Mouse (Mus musculus) midbrain, embryonic 13.5 days (tissue): ENCODE measurements around the gene Tnrc6a. TPM values are rescaled to one million over a fixed set of nuclear protein-coding genes. Genes with fewer than 3 reads are reported as not detected.
A peak's percentile ranks its signal among the peaks of the same experiment; 100 is the strongest.

Source experiments
- ATAC-seq: fragments of 200-750 bp; cut with Nextera tagmentation; 2 replicates; pipeline ENCODE4 v1.8.0; 2017; ENCODE audit warnings: mild to moderate bottlenecking, moderate TSS enrichment, moderate library complexity
- H3K27ac ChIP-seq: fragments of 300-500 bp; sonication (generic); 2 replicates; pipeline ENCODE4 v1.5.1; 2015; ENCODE audit warnings: inconsistent platforms, mild to moderate bottlenecking, moderate library complexity
- H3K27me3 ChIP-seq: fragments of 300-500 bp; sonication (generic); 2 replicates; pipeline ENCODE4 v1.6.1; 2015; ENCODE audit warnings: mild to moderate bottlenecking, inconsistent platforms
- H3K36me3 ChIP-seq: fragments of 300-500 bp; sonication (generic); 2 replicates; pipeline ENCODE4 v1.6.1; 2015; ENCODE audit warnings: mild to moderate bottlenecking, inconsistent platforms
- H3K4me1 ChIP-seq: fragments of 300-500 bp; sonication (generic); replicated peaks from 2 replicates; pipeline ENCODE4 v1.6.1; 2015; ENCODE audit warnings: inconsistent platforms
- H3K4me2 ChIP-seq: fragments of 300-500 bp; sonication (generic); replicated peaks from 2 replicates; pipeline ENCODE4 v1.6.1; 2015; ENCODE audit warnings: moderate library complexity, mild to moderate bottlenecking, inconsistent platforms
- H3K4me3 ChIP-seq: fragments of 300-500 bp; sonication (generic); replicated peaks from 2 replicates; pipeline ENCODE4 v1.5.1; 2015; ENCODE audit warnings: mild to moderate bottlenecking, inconsistent platforms
- H3K9ac ChIP-seq: fragments of 300-500 bp; sonication (generic); replicated peaks from 2 replicates; pipeline ENCODE4 v1.6.1; 2015; ENCODE audit warnings: mild to moderate bottlenecking, inconsistent platforms
- H3K9me3 ChIP-seq: fragments of 300-500 bp; sonication (generic); 2 replicates; pipeline ENCODE4 v1.6.1; 2016; ENCODE audit warnings: mild to moderate bottlenecking, inconsistent platforms
- WGBS: fragments of 180-500 bp; shearing (Covaris S2); methylation state at CpG from one replicate; pipeline ENCODE4 v1.1.7; 2015; 5-methylcytosine and 5-hydroxymethylcytosine counted together
- polyA plus RNA-seq: library from polyadenylated mRNA; unstranded; fragments of >200 nt; fragmentation: Nextera tagmentation; extraction: Ambion mirVana; gene quantifications from 2 replicates; pipeline ENCODE4 v1.2.1, GENCODE M21; 2015

The Tnrc6a gene
- polyA plus RNA-seq, 1 experiment from 2014 or later: 62.1 TPM

- no peak for ATAC-seq
- WGBS: 93% methylated on average over 2 of the region's 2 CpGs
- Histone ChIP-seq H3K9me3 (no peaks in the 10 kb centered on the region), H3K27me3 (no peaks in the 10 kb centered on the region), H3K9ac (no peak overlapping the region), H3K4me1 (peaks cover 5% of the 10 kb centered on the region; the same call in 1 of the 2 replicates), H3K36me3 (no peaks in the 10 kb centered on the region), H3K4me3 (no peak overlapping the region), H3K4me2 (no peak overlapping the region), H3K27ac (no peak overlapping the region)
These were observed 17.4 kb upstream of the Tnrc6a start for GRCm38 (mm10) chr7:123106326-123106725.

GRCm38 (mm10) chr7:123108058-123109055 lies 15.3 kb upstream of the Tnrc6a start:
- H3K27me3 ChIP-seq: no peaks in the 10 kb centered on the region
- H3K9me3 ChIP-seq: no peaks in the 10 kb centered on the region
- no peak overlapping the region for H3K4me2 ChIP-seq
- WGBS: 63% methylated on average over 13 of the region's 13 CpGs
- ATAC-seq: no peak
- no peak overlapping the region for H3K4me3 ChIP-seq
- H3K36me3 ChIP-seq: no peaks in the 10 kb centered on the region
- peaks cover 5% of the 10 kb centered on the region; the same call in 1 of the 2 replicates for H3K4me1 ChIP-seq
- H3K27ac ChIP-seq: no peak overlapping the region
- no peak overlapping the region for H3K9ac ChIP-seq

GRCm38 (mm10) chr7:123109361-123110000 lies 14.2 kb upstream of the Tnrc6a start:
- H3K36me3 ChIP-seq: no peaks in the 10 kb centered on the region
- H3K27me3 ChIP-seq: no peaks in the 10 kb centered on the region
- 92% methylated on average over 7 of the region's 7 CpGs for WGBS
- no peak overlapping the region for H3K9ac ChIP-seq
- H3K4me3 ChIP-seq: no peak overlapping the region
- no peak overlapping the region for H3K4me2 ChIP-seq
- no peaks in the 10 kb centered on the region for H3K9me3 ChIP-seq
- H3K4me1 ChIP-seq: peaks cover 5% of the 10 kb centered on the region; the same call in 1 of the 2 replicates
- H3K27ac ChIP-seq: no peak overlapping the region
- no peak for ATAC-seq

GRCm38 (mm10) chr7:123110135-123110534 lies 13.6 kb upstream of the Tnrc6a start:
- no peaks in the 10 kb centered on the region for H3K27me3 ChIP-seq
- H3K4me3 ChIP-seq: no peak overlapping the region
- no peak overlapping the region for H3K27ac ChIP-seq
- no peaks in the 10 kb centered on the region for H3K9me3 ChIP-seq
- no peak for ATAC-seq
- WGBS: 73% methylated on average over 3 of the region's 3 CpGs
- H3K36me3 ChIP-seq: no peaks in the 10 kb centered on the region
- peaks cover 5% of the 10 kb centered on the region; the same call in 1 of the 2 replicates for H3K4me1 ChIP-seq
- H3K9ac ChIP-seq: no peak overlapping the region
- H3K4me2 ChIP-seq: no peak overlapping the region

- H3K9me3 ChIP-seq: no peaks in the 10 kb centered on the region
- H3K9ac ChIP-seq: no peak overlapping the region
- ATAC-seq: no peak
- WGBS: 97% methylated on average over 6 of the region's 6 CpGs
- H3K36me3 ChIP-seq: no peaks in the 10 kb centered on the region
- no peak overlapping the region for H3K4me2 ChIP-seq
- H3K27ac ChIP-seq: no peak overlapping the region
- no peaks in the 10 kb centered on the region for H3K4me1 ChIP-seq
- H3K4me3 ChIP-seq: no peak overlapping the region
- H3K27me3 ChIP-seq: no peaks in the 10 kb centered on the region
These were observed 10.1 kb upstream of the Tnrc6a start for GRCm38 (mm10) chr7:123113590-123113989.

- Histone ChIP-seq H3K9me3 (no peaks in the 10 kb centered on the region), H3K4me1 (no peaks in the 10 kb centered on the region), H3K9ac (no peak overlapping the region), H3K27me3 (no peaks in the 10 kb centered on the region), H3K4me2 (no peak overlapping the region), H3K27ac (no peak overlapping the region), H3K4me3 (no peak overlapping the region), H3K36me3 (no peaks in the 10 kb centered on the region)
- 80% methylated on average over 12 of the region's 12 CpGs for WGBS
- no peak for ATAC-seq
These were observed 6.9 kb upstream of the Tnrc6a start for GRCm38 (mm10) chr7:123116799-123117198.

GRCm38 (mm10) chr7:123117209-123117608 lies 6.5 kb upstream of the Tnrc6a start:
- Histone ChIP-seq H3K4me2 (no peak overlapping the region), H3K9me3 (no peaks in the 10 kb centered on the region), H3K27ac (no peak overlapping the region), H3K4me3 (no peak overlapping the region), H3K9ac (no peak overlapping the region), H3K4me1 (no peaks in the 10 kb centered on the region), H3K36me3 (no peaks in the 10 kb centered on the region), H3K27me3 (no peaks in the 10 kb centered on the region)
- 84% methylated on average over 4 of the region's 4 CpGs for WGBS
- no peak for ATAC-seq

- no peak for ATAC-seq
- Histone ChIP-seq H3K9ac (no peak overlapping the region), H3K4me2 (no peak overlapping the region), H3K27me3 (no peaks in the 10 kb centered on the region), H3K9me3 (no peaks in the 10 kb centered on the region), H3K27ac (no peak overlapping the region), H3K4me3 (no peak overlapping the region), H3K4me1 (peaks cover 10% of the 10 kb centered on the region), H3K36me3 (no peaks in the 10 kb centered on the region)
- 88% methylated on average over 7 of the region's 7 CpGs for WGBS
These were observed 3.2 kb upstream of the Tnrc6a start for GRCm38 (mm10) chr7:123120516-123120915.

GRCm38 (mm10) chr7:123124299-123124716 lies 623 bp downstream of the Tnrc6a start:
- ATAC-seq: peak; percentile 90
- H3K4me3 ChIP-seq: peak overlapping the region; percentile 97
- peaks cover 11% of the 10 kb centered on the region for H3K36me3 ChIP-seq
- no peaks in the 10 kb centered on the region for H3K9me3 ChIP-seq
- no peaks in the 10 kb centered on the region for H3K27me3 ChIP-seq
- WGBS: 0% methylated on average over 21 of the region's 45 CpGs
- peak overlapping the region; percentile 98 for H3K27ac ChIP-seq
- peaks cover 39% of the 10 kb centered on the region for H3K4me1 ChIP-seq
- peak overlapping the region; percentile 97 for H3K9ac ChIP-seq
- peak overlapping the region; percentile 63 for H3K4me2 ChIP-seq

- Histone ChIP-seq H3K4me1 (peaks cover 42% of the 10 kb centered on the region), H3K27me3 (no peaks in the 10 kb centered on the region), H3K9me3 (no peaks in the 10 kb centered on the region), H3K4me3 (peak overlapping the region; percentile 97), H3K4me2 (peak overlapping the region; percentile 63), H3K27ac (peak overlapping the region; percentile 98), H3K36me3 (peaks cover 11% of the 10 kb centered on the region), H3K9ac (peak overlapping the region; percentile 97)
- 0 out of 2 replicates have a peak, but pooled peaks have one; percentile 17 for ATAC-seq
- under 1% methylated on average over 16 of the region's 16 CpGs for WGBS
These were observed 1.1 kb downstream of the Tnrc6a start for GRCm38 (mm10) chr7:123124735-123125181.

GRCm38 (mm10) chr7:123126056-123126455 lies 2.4 kb downstream of the Tnrc6a start:
- Histone ChIP-seq H3K4me3 (no peak overlapping the region), H3K27ac (no peak overlapping the region), H3K9ac (no peak overlapping the region), H3K9me3 (no peaks in the 10 kb centered on the region), H3K36me3 (peaks cover 14% of the 10 kb centered on the region), H3K4me1 (peaks cover 55% of the 10 kb centered on the region), H3K27me3 (no peaks in the 10 kb centered on the region), H3K4me2 (0 out of 2 replicates have a peak overlapping the region, but pooled peaks have one; percentile 2)
- no peak for ATAC-seq
- WGBS: 54% methylated on average over 4 of the region's 4 CpGs

GRCm38 (mm10) chr7:123127301-123127700 lies 3.6 kb downstream of the Tnrc6a start:
- Histone ChIP-seq H3K27me3 (no peaks in the 10 kb centered on the region), H3K9ac (0 out of 2 replicates have a peak overlapping the region, but pooled peaks have one; percentile 16), H3K36me3 (peaks cover 14% of the 10 kb centered on the region), H3K4me2 (no peak overlapping the region), H3K9me3 (no peaks in the 10 kb centered on the region), H3K4me1 (peaks cover 64% of the 10 kb centered on the region), H3K27ac (no peak overlapping the region), H3K4me3 (no peak overlapping the region)
- ATAC-seq: no peak
- WGBS: 70% methylated on average over 1 of the region's 1 CpGs
